Mouse (Mus musculus): ENCODE measurements around the gene Pla2g1b. TPM values are rescaled to one million over a fixed set of nuclear protein-coding genes. Genes with fewer than 3 reads are reported as not detected.
A peak's percentile ranks its signal among the peaks of the same experiment; 100 is the strongest.

The Pla2g1b gene
- total and polyA plus RNA-seq, 2 experiments from 2014 or later, result not detected

DNA sequence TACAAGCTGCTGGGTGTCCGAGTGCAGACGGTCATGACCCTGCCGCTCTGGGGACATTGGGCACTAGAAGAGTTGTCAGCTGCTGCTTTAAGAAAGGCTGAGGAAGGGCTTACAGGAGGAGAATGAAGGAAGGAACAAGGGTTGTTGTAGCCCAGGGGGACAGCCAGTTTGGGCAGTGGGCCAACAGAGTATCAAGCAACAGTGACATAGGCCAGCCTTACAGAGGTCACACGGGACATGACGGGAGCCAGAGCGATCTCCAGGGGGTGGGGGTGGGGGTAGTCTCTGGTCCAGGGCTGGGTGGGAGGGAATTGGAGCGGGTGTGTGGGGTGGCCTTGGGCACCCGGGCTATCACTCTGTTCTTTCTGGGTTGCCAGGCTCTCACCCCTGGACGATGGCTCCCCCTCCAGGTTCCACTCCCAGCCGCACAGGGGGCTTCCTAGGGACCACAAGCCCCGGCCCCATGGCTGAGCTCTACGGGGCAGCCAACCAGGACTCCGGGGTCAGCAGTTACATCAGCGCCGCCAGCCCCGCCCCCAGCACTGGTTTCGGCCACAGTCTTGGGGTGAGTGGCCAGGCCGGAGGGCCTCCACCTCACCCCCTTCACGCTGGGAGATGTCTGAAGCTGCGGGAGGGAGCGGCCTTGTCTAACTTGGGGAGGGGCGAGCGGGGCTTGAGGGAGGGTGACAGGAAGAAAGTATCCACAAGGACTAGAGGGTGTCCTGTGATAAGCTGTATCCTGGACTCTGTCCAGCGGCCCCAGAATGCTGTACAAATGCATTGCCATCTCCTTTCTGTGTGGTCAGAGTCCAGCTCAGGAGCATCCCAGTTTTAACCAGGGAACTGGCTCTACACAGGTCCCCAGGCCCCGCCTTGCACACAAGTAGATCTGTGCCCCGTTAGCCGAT lies 15.4 kb upstream of the Pla2g1b start:
- Histone ChIP-seq H3K27me3 (ENCODE audit: insufficient read depth, low read length) (no peaks in the 10 kb centered on the region), H3K27ac (ENCODE audit: low read depth, low read length) (no peak overlapping the region), H3K4me3 (ENCODE audit: low read depth, low read length) (no peak overlapping the region), H3K36me3 (ENCODE audit: insufficient read depth, low read length) (peaks cover 45% of the 10 kb centered on the region), H3K4me1 (ENCODE audit: insufficient read depth, low read length) (no peaks in the 10 kb centered on the region), H3K9me3 (ENCODE audit: low read length) (no peaks in the 10 kb centered on the region), H3K4me2 (ENCODE audit: low read depth, low read length, poor library complexity, severe bottlenecking) (no peak overlapping the region), H3K9ac (replicated peaks; ENCODE audit: low read length, poor library complexity, severe bottlenecking) (no peak overlapping the region)
- 83% methylated on average over 27 of the region's 27 CpGs for WGBS
- no peak for TF ChIP-seq CTCF (IDR thresholded peaks at IDR 0.05)
- DNase-seq (ENCODE audit: low spot score), result no peak
- peak; percentile 10; the same call in 1 of the 2 replicates for ATAC-seq (ENCODE audit: low FRiP score)

DNA sequence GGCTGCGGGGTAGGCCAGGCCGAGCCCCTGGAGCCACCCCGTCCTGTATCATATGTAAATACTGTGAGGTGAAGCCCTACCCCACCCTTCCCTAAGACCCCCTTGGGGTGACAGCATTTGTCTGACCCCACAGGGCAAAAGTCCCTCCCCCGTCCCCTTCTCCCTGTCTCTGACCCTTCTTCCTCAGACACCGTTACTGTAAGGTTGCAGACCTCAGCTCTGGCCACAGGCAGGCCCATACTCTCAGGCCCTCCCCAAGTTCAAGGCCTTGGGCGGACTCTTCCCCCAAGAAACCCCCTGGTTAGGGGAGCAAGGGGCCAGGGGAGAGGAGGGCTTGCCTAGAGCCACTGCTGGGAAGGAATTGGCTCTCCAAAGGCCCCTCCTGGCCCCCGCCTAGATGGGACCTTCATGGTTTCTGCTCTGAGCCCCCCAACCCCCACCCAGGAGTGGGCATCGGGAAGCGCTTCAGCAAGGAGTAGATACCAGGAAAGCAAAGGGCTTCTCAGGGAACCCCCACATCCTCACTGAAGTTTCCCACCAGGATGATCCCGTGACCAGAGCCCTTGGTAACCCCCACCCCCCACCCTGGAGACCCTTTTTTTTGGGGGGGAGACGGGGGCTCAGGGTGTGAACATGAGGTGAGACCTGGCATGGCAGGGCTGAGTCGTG lies 11.5 kb upstream of the Pla2g1b start:
- TF ChIP-seq CTCF (IDR thresholded peaks at IDR 0.05), result no peak
- Histone ChIP-seq H3K27ac (ENCODE audit: low read depth, low read length) (no peak overlapping the region), H3K36me3 (ENCODE audit: insufficient read depth, low read length) (peaks cover 19% of the 10 kb centered on the region), H3K27me3 (ENCODE audit: insufficient read depth, low read length) (no peaks in the 10 kb centered on the region), H3K4me1 (ENCODE audit: insufficient read depth, low read length) (no peaks in the 10 kb centered on the region), H3K9me3 (ENCODE audit: low read length) (no peaks in the 10 kb centered on the region), H3K4me2 (ENCODE audit: low read depth, low read length, poor library complexity, severe bottlenecking) (no peak overlapping the region), H3K4me3 (ENCODE audit: low read depth, low read length) (no peak overlapping the region), H3K9ac (replicated peaks; ENCODE audit: low read length, poor library complexity, severe bottlenecking) (no peak overlapping the region)
- DNase-seq (ENCODE audit: low spot score) (no peak), ATAC-seq (ENCODE audit: low FRiP score) (no peak)
- WGBS, result 78% methylated on average over 12 of the region's 12 CpGs

DNA sequence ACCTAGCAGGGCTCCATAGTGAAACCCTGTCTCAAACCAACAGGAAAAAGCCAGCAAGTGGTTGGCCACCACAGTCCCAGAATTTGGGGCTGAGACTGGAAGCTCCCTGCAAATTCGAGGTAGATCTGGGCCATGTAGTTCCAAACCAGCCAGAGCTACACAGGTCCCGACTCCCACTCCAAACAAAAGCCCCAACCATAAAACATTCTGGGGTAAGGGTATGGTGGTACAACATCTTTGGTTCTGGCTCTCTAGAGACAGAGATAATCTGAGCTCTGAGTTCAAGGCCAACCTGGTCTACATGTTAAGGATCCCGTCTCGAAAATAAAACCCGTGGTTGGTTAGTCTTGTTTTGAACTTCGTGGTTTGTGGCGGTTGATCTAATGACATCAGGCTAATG lies 10.2 kb upstream of the Pla2g1b start:
- Histone ChIP-seq H3K4me3 (ENCODE audit: low read depth, low read length) (no peak overlapping the region), H3K9me3 (ENCODE audit: low read length) (no peaks in the 10 kb centered on the region), H3K4me1 (ENCODE audit: insufficient read depth, low read length) (no peaks in the 10 kb centered on the region), H3K36me3 (ENCODE audit: insufficient read depth, low read length) (peaks cover 11% of the 10 kb centered on the region), H3K27me3 (ENCODE audit: insufficient read depth, low read length) (no peaks in the 10 kb centered on the region), H3K27ac (ENCODE audit: low read depth, low read length) (no peak overlapping the region), H3K4me2 (ENCODE audit: low read depth, low read length, poor library complexity, severe bottlenecking) (no peak overlapping the region), H3K9ac (replicated peaks; ENCODE audit: low read length, poor library complexity, severe bottlenecking) (no peak overlapping the region)
- no peak for ATAC-seq (ENCODE audit: low FRiP score)
- TF ChIP-seq CTCF (IDR thresholded peaks at IDR 0.05), result no peak
- WGBS, result 81% methylated on average over 7 of the region's 7 CpGs
- DNase-seq (ENCODE audit: low spot score), result no peak

DNA sequence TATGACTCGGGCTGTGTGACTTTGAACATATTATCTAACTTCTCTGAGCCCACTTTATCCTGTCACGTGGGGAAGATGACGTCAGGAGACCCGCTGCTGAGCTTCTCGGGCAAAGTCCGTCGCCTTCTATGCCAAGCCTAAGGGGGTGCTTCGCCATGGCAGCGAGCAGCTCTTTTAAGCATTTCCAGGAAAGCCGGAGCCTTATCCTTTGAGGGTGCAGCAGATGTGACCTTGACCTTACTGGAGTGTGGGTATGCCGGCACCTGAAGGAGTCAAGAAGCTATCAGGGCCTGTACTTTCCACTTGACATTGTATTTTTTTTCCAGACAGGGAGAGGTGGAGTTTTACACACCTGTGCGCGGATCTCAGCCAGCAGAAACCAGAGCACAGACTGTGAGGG lies 7.1 kb upstream of the Pla2g1b start:
- Histone ChIP-seq H3K4me3 (ENCODE audit: low read depth, low read length) (no peak overlapping the region), H3K4me1 (ENCODE audit: insufficient read depth, low read length) (no peaks in the 10 kb centered on the region), H3K27ac (ENCODE audit: low read depth, low read length) (no peak overlapping the region), H3K27me3 (ENCODE audit: insufficient read depth, low read length) (no peaks in the 10 kb centered on the region), H3K9me3 (ENCODE audit: low read length) (no peaks in the 10 kb centered on the region), H3K4me2 (ENCODE audit: low read depth, low read length, poor library complexity, severe bottlenecking) (no peak overlapping the region), H3K36me3 (ENCODE audit: insufficient read depth, low read length) (no peaks in the 10 kb centered on the region), H3K9ac (replicated peaks; ENCODE audit: low read length, poor library complexity, severe bottlenecking) (no peak overlapping the region)
- no peak for TF ChIP-seq CTCF (IDR thresholded peaks at IDR 0.05)
- ATAC-seq (ENCODE audit: low FRiP score), result no peak
- no peak for DNase-seq (ENCODE audit: low spot score)
- 68% methylated on average over 13 of the region's 13 CpGs for WGBS

DNA sequence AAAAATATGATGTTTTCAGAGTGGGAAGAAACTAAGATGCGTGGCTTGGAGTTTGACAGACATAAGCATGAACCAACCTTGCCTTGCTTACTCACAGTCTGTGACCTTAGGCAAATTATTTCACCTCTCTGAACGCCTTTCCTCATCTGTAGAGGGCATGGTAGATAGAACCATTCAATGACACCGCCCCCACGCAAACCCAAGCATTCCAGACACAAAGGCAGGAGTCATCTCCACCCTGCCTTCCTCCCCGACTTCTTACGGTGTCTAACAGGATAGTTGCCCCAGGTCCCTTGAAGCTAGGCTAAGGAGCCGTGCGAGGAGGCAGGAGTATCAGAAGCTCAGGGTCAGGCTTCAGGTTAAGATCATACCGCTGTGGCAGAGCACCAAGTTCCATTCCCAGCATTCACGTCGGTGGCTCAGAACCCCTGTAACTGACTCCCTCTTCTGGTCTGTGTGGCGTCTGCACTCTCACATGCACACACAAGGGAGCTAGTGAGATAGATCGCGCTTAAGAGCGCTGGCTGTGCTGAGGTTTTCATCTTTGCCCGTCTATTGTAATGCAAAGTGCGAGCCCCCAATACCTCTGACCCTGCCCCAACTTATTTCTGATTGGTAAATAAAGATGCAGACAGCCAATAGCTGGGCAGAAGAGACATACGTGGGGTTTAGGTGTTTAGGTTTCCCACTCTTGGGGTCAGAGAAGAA lies 1.5 kb upstream of the Pla2g1b start:
- H3K9ac ChIP-seq (replicated peaks; ENCODE audit: low read length, poor library complexity, severe bottlenecking), result no peak overlapping the region
- ATAC-seq (ENCODE audit: low FRiP score) (no peak), DNase-seq (ENCODE audit: low spot score) (no peak)
- no peak for TF ChIP-seq CTCF (IDR thresholded peaks at IDR 0.05)
- 82% methylated on average over 18 of the region's 18 CpGs for whole genome bisulfite sequencing
- H3K4me2 ChIP-seq (ENCODE audit: low read depth, low read length, poor library complexity, severe bottlenecking), result no peak overlapping the region
- H3K36me3 ChIP-seq (ENCODE audit: insufficient read depth, low read length), result no peaks in the 10 kb centered on the region
- H3K27me3 ChIP-seq (ENCODE audit: insufficient read depth, low read length), result no peaks in the 10 kb centered on the region
- H3K4me3 ChIP-seq (ENCODE audit: low read depth, low read length), result no peak overlapping the region
- H3K9me3 ChIP-seq (ENCODE audit: low read length), result no peaks in the 10 kb centered on the region
- H3K4me1 ChIP-seq (ENCODE audit: insufficient read depth, low read length), result no peaks in the 10 kb centered on the region
- H3K27ac ChIP-seq (ENCODE audit: low read depth, low read length), result no peak overlapping the region
